Mouse (Mus musculus) liver, embryonic 14.5 days (tissue): ENCODE measurements at regions not wholly inside any gene's neighbourhood (a gene's known extent, or its start where the extent isn't known, plus 50 kb on each side); places are given as distances from the start of the nearest gene placed in this dataset.

Experiments used
- ATAC-seq: fragments of 200-750 bp; cut with Nextera tagmentation; 2 replicates; pipeline ENCODE4 v1.8.0; 2017; ENCODE audit warnings: moderate number of reproducible peaks, mild to moderate bottlenecking, moderate library complexity; ENCODE audit not compliant: insufficient read depth
- DNase-seq, 3 experiments: peaks; one replicate each; pipeline ENCODE4 v3.0.0-alpha.2; 2012 to 2013; ENCODE audit warnings: low read depth in 3 of 3, low spot score in 3 of 3
- H3K27ac ChIP-seq: fragments of 300-500 bp; sonication (generic); 2 replicates; pipeline ENCODE4 v1.5.1; 2014; ENCODE audit warnings: moderate library complexity, mild to moderate bottlenecking, control low read depth, inconsistent platforms
- H3K27me3 ChIP-seq: fragments of 300-500 bp; sonication (generic); 2 replicates; pipeline ENCODE4 v1.6.1; 2014; ENCODE audit warnings: mild to moderate bottlenecking, low read length, moderate library complexity; ENCODE audit not compliant: control insufficient read depth, insufficient read depth
- H3K36me3 ChIP-seq: fragments of 300-500 bp; sonication (generic); replicated peaks from 2 replicates; pipeline ENCODE4 v1.6.1; 2014; ENCODE audit warnings: low read depth; ENCODE audit not compliant: control insufficient read depth, insufficient read depth
- H3K4me1 ChIP-seq, 2 experiments: fragments of 200-500 bp in 1 of 2; fragments of 300-500 bp in 1 of 2; sonication (generic) in 1 of 2; replicated peaks; 2 replicates each; pipeline ENCODE4 v1.6.1; 2012 to 2014; ENCODE audit warnings: antibody characterized with exemption in 1 of 2, inconsistent platforms in 1 of 2, low read length in 1 of 2; ENCODE audit not compliant: control insufficient read depth in 2 of 2, insufficient read depth in 2 of 2
- H3K4me2 ChIP-seq: fragments of 300-500 bp; sonication (generic); 2 replicates; pipeline ENCODE4 v1.6.1; 2014; ENCODE audit warnings: low read depth, mild to moderate bottlenecking, control low read depth, moderate library complexity
- H3K4me3 ChIP-seq, 2 experiments: fragments of 200-500 bp in 1 of 2; fragments of 300-500 bp in 1 of 2; sonication (generic) in 1 of 2; 2 replicates each; pipeline ENCODE4 v1.5.1; 2012 to 2014; ENCODE audit warnings: low read depth in 2 of 2, low read length in 2 of 2, mild to moderate bottlenecking in 2 of 2, control low read depth in 1 of 2, inconsistent platforms in 1 of 2, moderate library complexity in 1 of 2; ENCODE audit not compliant: insufficient read depth in 1 of 2
- H3K9ac ChIP-seq: fragments of 300-500 bp; sonication (generic); replicated peaks from 2 replicates; pipeline ENCODE4 v1.6.1; 2014; ENCODE audit warnings: mild to moderate bottlenecking, control low read depth, moderate library complexity
- H3K9me3 ChIP-seq: fragments of 300-500 bp; sonication (generic); 2 replicates; pipeline ENCODE4 v1.6.1; 2016; ENCODE audit warnings: low read length, mixed read lengths; ENCODE audit not compliant: control insufficient read depth
- CTCF ChIP-seq: IDR thresholded peaks from 2 replicates; pipeline ENCODE4 v1.5.1; 2016; ENCODE audit warnings: antibody characterized with exemption, low read depth, control low read depth
- EP300 ChIP-seq: IDR thresholded peaks from 2 replicates; pipeline ENCODE4 v1.6.1; 2016; ENCODE audit warnings: antibody characterized with exemption, low read depth
- WGBS: fragments of 180-500 bp; shearing (Covaris S2); extraction: QIAGEN DNeasy Blood & Tissue Kit; methylation state at CpG from one replicate; pipeline ENCODE4 v1.1.7; 2014; ENCODE audit not compliant: insufficient replicate concordance; 5-methylcytosine and 5-hydroxymethylcytosine counted together

- no peak for DNase-seq
- no peak overlapping the region for H3K4me2 ChIP-seq
- ATAC-seq: no peak
- no peak overlapping the region for H3K4me3 ChIP-seq
- H3K9me3 ChIP-seq: no peaks in the 10 kb centered on the region
- TF ChIP-seq EP300: no peak
- no peak for TF ChIP-seq CTCF
- H3K4me1 ChIP-seq: peaks cover 0 to 1% of the 10 kb centered on the region in 2 experiments; a peak in 1 of 4 replicates
- no peak overlapping the region for H3K9ac ChIP-seq
- H3K27me3 ChIP-seq: no peaks in the 10 kb centered on the region
- WGBS: 67% methylated on average over 7 of the region's 7 CpGs
- no peaks in the 10 kb centered on the region for H3K36me3 ChIP-seq
- H3K27ac ChIP-seq: no peak overlapping the region
These were observed 510.4 kb downstream of the Tshz3 start for GRCm38 (mm10) chr7:37208305-37208704.

GRCm38 (mm10) chr7:37213751-37214181 is 515.8 kb downstream of the Tshz3 start:
- H3K9ac ChIP-seq: no peak overlapping the region
- H3K27ac ChIP-seq: no peak overlapping the region
- TF ChIP-seq CTCF: no peak
- TF ChIP-seq EP300: no peak
- H3K4me1 ChIP-seq: peaks cover 0 to 12% of the 10 kb centered on the region in 2 experiments; a peak in 2 of 4 replicates
- H3K4me2 ChIP-seq: no peak overlapping the region
- H3K4me3 ChIP-seq: no peak overlapping the region
- ATAC-seq: no peak
- DNase-seq: no peak
- WGBS: 13% methylated on average over 3 of the region's 3 CpGs
- no peaks in the 10 kb centered on the region for H3K27me3 ChIP-seq
- H3K36me3 ChIP-seq: no peaks in the 10 kb centered on the region
- no peaks in the 10 kb centered on the region for H3K9me3 ChIP-seq

- Histone ChIP-seq H3K27ac (no peak overlapping the region), H3K27me3 (no peaks in the 10 kb centered on the region), H3K4me3 (no peak overlapping the region), H3K9ac (no peak overlapping the region), H3K4me1 (peaks cover 0 to 12% of the 10 kb centered on the region in 2 experiments; a peak in 2 of 4 replicates), H3K4me2 (no peak overlapping the region), H3K36me3 (no peaks in the 10 kb centered on the region), H3K9me3 (no peaks in the 10 kb centered on the region; the same call in 1 of the 2 replicates)
- TF ChIP-seq EP300: no peak
- no peak for TF ChIP-seq CTCF
- WGBS: 65% methylated on average over 6 of the region's 6 CpGs
- ATAC-seq (no peak), DNase-seq (peak in 1 of 3 experiments; percentile 18)
These were observed 517.6 kb downstream of the Tshz3 start for GRCm38 (mm10) chr7:37215498-37215897.

GRCm38 (mm10) chr7:37220476-37220875 is 522.6 kb downstream of the Tshz3 start:
- WGBS: 63% methylated on average over 5 of the region's 5 CpGs
- Histone ChIP-seq H3K9me3 (no peaks in the 10 kb centered on the region; the same call in 1 of the 2 replicates), H3K4me2 (no peak overlapping the region), H3K4me1 (no peaks in the 10 kb centered on the region), H3K9ac (no peak overlapping the region), H3K27ac (no peak overlapping the region), H3K36me3 (no peaks in the 10 kb centered on the region), H3K27me3 (no peaks in the 10 kb centered on the region), H3K4me3 (no peak overlapping the region)
- ATAC-seq (no peak), DNase-seq (no peak)
- TF ChIP-seq EP300 (no peak), CTCF (no peak)

- no peak for TF ChIP-seq EP300
- no peak for TF ChIP-seq CTCF
- no peak overlapping the region for H3K4me2 ChIP-seq
- DNase-seq: no peak
- H3K36me3 ChIP-seq: no peaks in the 10 kb centered on the region
- no peak for ATAC-seq
- no peaks in the 10 kb centered on the region for H3K27me3 ChIP-seq
- H3K9ac ChIP-seq: no peak overlapping the region
- H3K9me3 ChIP-seq: no peaks in the 10 kb centered on the region
- no peaks in the 10 kb centered on the region for H3K4me1 ChIP-seq
- no peak overlapping the region for H3K27ac ChIP-seq
- no peak overlapping the region for H3K4me3 ChIP-seq
- 61% methylated on average over 3 of the region's 3 CpGs for WGBS
These were observed 528.5 kb downstream of the Tshz3 start for GRCm38 (mm10) chr7:37226423-37226822.
